Mouse (Mus musculus): ENCODE data around the gene Nub1.
"Not testable (repeated sequence)": the region's sequence is repeated elsewhere in the genome, so short reads cannot be mapped to it uniquely, and the experiment has no call there.

Gene Nub1

GRCm38 (mm10) chr5:24685366-24686093, at the start of gene Nub1:
Gene Nub1 (plus strand): TSS chr5:24685532.
- peak; percentile 98 for DNase-seq

GRCm38 (mm10) chr5:24636987-24637386, 48.3 kb upstream of the Nub1 start:
- peak; percentile 35 to 41 for DNase-seq

- no peak for DNase-seq
Observed at GRCm38 (mm10) chr5:24638131-24638530, 47.2 kb upstream of the Nub1 start.

- no peak for DNase-seq
Observed at GRCm38 (mm10) chr5:24639081-24639480, 46.3 kb upstream of the Nub1 start.

- DNase-seq, result no peak
Observed at GRCm38 (mm10) chr5:24645454-24645853, 39.9 kb upstream of the Nub1 start.

- DNase-seq, result no peak
Observed at GRCm38 (mm10) chr5:24649231-24649630, 36.1 kb upstream of the Nub1 start.

- DNase-seq, result no peak
Observed at GRCm38 (mm10) chr5:24649701-24650100, 35.6 kb upstream of the Nub1 start.

- DNase-seq, result no peak
Observed at GRCm38 (mm10) chr5:24651356-24651755, 34.0 kb upstream of the Nub1 start.

- DNase-seq, result peak; percentile 83 to 92
Observed at GRCm38 (mm10) chr5:24651768-24652752, 33.3 kb upstream of the Nub1 start.

- no peak for DNase-seq
Observed at GRCm38 (mm10) chr5:24652780-24653179, 32.6 kb upstream of the Nub1 start.

GRCm38 (mm10) chr5:24654491-24654890, 30.8 kb upstream of the Nub1 start:
- DNase-seq, result no peak

- peak in 1 of 2 experiments; percentile 15 for DNase-seq
Observed at GRCm38 (mm10) chr5:24657113-24657512, 28.2 kb upstream of the Nub1 start.

- DNase-seq, result no peak
Observed at GRCm38 (mm10) chr5:24659708-24660423, 25.5 kb upstream of the Nub1 start.

GRCm38 (mm10) chr5:24661457-24661856, 23.9 kb upstream of the Nub1 start:
- no peak for DNase-seq

GRCm38 (mm10) chr5:24674238-24674637, 11.1 kb upstream of the Nub1 start:
- DNase-seq, result peak; percentile 88 to 90

- no peak for DNase-seq
Observed at GRCm38 (mm10) chr5:24681436-24681835, 3.9 kb upstream of the Nub1 start.

- peak; percentile 27 to 43 for DNase-seq
Observed at GRCm38 (mm10) chr5:24684578-24685365, 560 bp upstream of the Nub1 start.

- DNase-seq, result no peak
Observed at GRCm38 (mm10) chr5:24686176-24686575, 844 bp downstream of the Nub1 start.

- not testable (repeated sequence) for DNase-seq
Observed at GRCm38 (mm10) chr5:24686671-24687420, 1.5 kb downstream of the Nub1 start.

GRCm38 (mm10) chr5:24687696-24688095, 2.4 kb downstream of the Nub1 start:
- DNase-seq, result no peak

GRCm38 (mm10) chr5:24696704-24697103, 11.4 kb downstream of the Nub1 start:
- DNase-seq, result no peak
